Mouse (Mus musculus) testis, postnatal 14 days (tissue): ENCODE results near the gene Adgrb2.

Experiments
- DNase-seq: peaks from one replicate; pipeline ENCODE4 v3.0.0; 2021; ENCODE audit warnings: low spot score

Gene Adgrb2

DNA sequence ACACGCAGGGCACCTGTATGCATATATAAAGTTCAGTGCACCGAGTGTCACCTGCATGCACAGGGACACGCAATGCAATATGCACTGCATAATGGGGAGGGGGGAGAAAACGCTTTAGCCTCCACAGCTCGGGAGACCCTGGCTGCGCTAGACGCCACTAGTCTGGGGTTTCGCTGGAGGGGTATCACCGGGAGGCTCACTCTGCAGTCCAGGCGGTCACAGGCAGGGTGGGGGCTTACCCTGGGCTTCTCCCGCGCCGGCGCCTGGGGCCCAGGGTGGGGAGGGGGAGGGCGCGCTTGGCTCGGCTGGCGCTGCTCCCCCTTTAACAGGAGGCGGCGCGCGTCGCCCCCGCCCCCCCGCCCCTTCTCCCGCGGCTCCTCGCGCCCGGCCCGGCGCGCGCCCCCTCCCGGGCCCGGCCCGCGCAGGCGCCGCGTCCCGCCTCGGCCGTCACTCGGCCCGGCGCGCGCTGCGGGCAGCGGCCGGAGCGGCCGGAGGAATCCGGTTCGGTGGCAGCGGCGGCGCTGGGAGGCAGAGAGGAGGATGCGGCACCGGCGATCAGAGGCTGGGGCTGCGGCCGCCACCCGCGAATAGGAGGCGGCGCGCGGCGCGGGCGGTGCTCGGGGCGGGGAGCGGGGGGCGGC is at the start of gene Adgrb2:
Adgrb2 (plus strand) TSS at position 450 of the 641 bp plus-strand sequence.
- DNase-seq = no peak

- peak; percentile 33 for DNase-seq
Observed at GRCm38 (mm10) chr4:129951359-129951821, 33.3 kb upstream of the Adgrb2 start.

- no peak for DNase-seq
Observed at GRCm38 (mm10) chr4:129952241-129952810, 32.3 kb upstream of the Adgrb2 start.

DNA sequence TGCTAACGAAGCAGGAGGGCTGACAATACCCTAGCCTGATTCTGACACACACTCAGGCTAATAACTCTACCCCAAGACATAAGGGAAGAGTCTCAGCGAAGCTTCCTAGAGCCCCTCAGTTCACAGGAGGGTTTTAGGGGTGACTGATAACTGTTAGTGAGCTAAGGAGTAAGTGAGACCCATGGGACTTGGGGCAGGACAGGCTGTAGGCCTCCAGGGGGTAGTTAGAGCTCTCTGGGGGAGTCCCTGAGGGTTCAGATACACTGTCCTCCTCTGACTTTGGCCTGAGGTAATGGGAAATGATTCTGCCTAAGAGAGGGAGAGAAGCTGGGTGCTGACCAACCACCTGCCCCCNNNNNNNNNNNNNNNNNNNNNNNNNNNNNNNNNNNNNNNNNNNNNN is 30.1 kb upstream of the Adgrb2 start:
- no peak for DNase-seq

GRCm38 (mm10) chr4:129960180-129960944 is 24.3 kb upstream of the Adgrb2 start:
- DNase-seq = peak; percentile 84

DNA sequence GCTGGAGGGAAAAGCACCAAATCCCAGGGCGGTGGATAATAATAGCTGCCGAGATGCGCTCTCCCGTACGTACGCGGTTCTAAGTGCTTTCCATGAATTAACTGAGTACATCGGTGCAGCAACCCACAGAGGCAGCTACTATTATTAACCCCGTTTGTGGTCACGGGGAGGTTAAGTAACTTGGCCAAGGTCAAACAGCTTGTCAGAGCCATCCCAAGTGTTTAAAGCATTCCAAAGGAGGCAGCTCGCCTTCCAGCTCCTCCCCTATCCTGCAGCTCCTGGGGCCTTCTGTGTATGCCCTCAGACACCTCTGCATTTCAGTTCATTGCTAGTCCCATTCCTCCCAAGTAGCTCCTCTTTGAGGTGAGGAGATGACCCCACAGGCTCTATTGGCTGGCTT is 19.4 kb upstream of the Adgrb2 start:
- DNase-seq = no peak

DNA sequence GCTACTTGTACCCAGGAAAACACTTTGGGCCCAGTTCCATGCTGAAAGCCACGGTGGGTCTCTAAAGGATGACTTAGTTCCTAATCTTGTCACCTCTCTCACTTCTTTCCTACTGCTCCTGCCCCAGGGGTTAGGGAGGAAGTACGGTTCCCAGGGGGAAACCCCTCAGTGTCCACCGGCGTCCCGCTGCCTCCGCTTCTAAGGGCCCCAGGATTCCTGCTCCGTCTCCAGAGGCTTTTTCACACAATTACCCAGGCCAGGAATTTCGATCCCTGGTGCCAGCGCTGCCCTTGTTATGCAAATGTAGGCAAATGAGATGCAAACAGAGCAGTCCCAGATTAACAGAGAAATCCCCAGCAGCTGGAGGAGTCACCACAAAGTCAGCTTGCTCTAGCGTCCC is 18.5 kb upstream of the Adgrb2 start:
- DNase-seq = no peak

- DNase-seq = no peak
Observed at GRCm38 (mm10) chr4:129967024-129968014, 17.4 kb upstream of the Adgrb2 start.

- no peak for DNase-seq
Observed at GRCm38 (mm10) chr4:129970168-129970567, 14.5 kb upstream of the Adgrb2 start.

GRCm38 (mm10) chr4:129970861-129971260 is 13.8 kb upstream of the Adgrb2 start:
- no peak for DNase-seq

- no peak for DNase-seq
Observed at GRCm38 (mm10) chr4:129971989-129972388, 12.7 kb upstream of the Adgrb2 start.

GRCm38 (mm10) chr4:129974285-129974684 is 10.4 kb upstream of the Adgrb2 start:
- DNase-seq = no peak

GRCm38 (mm10) chr4:129977256-129977655 is 7.4 kb upstream of the Adgrb2 start:
- no peak for DNase-seq

GRCm38 (mm10) chr4:129978227-129978626 is 6.4 kb upstream of the Adgrb2 start:
- DNase-seq = no peak

GRCm38 (mm10) chr4:129978930-129979329 is 5.7 kb upstream of the Adgrb2 start:
- no peak for DNase-seq

- DNase-seq = no peak
Observed at GRCm38 (mm10) chr4:129981657-129982056, 3.0 kb upstream of the Adgrb2 start.

GRCm38 (mm10) chr4:129983046-129983445 is 1.6 kb upstream of the Adgrb2 start:
- no peak for DNase-seq

DNA sequence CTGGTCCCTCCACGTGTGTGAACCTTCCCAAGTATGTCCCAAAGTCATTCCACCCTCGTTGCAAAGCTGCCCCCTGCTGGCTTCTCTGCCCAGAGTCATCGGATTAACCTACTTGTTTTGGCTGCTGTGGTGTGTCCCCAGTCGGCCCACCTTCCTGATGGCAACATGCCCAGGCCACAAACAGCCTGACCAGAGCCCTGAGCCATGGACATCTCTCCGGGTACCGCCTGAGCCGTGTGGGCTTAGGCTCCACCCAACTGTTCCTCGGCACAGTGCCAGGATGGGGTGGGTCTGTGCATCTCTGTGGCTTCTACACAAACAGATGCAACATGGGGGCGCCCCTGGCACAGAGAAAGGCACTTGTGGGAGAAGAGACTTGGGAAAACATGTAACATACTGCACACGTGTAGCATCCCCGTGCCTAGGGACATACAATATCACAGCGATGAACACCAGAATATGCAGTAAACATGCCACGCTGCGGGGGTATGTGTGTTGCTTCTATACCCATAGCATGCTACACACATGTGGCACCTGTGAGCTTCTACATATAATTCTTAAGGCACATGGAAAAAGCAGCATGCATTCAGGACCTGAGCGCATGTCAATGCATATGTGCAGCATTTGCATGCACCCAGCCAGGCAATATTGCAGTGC is 778 bp upstream of the Adgrb2 start:
- peak; percentile 53 for DNase-seq

DNA sequence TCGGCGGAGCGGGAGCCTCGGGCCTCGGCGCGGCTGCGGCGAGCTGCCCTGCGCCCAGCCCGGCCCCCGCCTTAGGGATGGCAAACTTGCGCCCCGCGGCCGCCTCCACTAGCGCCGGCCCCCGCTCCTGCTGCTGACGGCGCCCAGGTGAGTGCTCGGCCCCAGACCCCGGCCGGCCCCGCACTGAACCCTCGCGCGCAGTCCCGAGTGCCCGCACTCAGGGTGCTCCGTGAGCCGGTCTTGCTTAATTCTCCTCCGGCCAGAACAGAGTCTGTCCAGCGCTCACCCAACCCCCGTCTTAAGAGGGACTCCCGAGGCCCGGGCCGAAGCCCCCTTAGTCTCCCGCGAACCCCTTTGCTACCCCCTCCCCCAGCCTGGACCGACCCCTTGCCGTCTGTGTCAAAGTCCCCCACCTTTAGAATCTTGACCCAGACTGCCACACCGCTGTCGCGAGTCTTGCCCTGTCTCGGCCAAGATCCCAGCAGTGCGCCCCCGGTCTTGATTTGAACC is 546 bp downstream of the Adgrb2 start:
- no peak for DNase-seq

DNA sequence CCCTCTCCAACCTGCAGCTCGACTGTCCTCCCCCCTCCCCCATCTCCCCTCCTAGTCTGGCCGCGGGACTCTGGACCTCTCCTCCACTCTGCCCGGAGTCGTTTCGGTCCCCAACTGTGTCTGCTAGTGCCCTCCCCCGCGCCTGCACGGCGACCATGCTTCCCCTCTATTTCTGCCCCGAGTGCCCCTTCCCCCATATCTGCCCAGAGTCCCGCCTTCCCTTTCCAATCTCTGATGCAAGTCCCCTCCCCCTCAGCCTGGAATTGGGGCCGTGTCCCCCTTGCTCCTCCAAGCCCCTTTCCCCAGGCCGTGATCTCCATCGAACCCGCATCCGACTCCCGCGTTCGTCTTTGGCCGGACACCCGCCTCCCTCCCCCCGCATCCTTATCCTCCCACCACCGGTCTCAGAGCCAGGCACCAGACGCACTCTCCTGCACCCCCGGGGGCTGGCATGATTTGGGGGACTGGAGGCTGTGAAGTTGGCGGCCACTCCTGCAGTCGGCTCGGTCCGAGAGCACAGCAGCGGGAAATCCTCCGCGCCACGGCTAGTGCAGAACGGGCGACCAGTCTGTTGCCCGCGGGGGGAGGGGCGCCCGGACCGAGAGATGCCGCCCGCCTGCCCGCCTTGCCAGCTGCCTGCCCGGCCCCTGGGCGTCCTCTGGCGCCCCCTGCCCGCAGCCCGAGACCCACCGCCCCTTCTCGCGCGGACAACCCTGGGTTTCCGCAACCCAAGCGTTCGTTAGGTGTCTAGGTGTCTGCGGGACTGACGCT is 1.2 kb downstream of the Adgrb2 start:
- peak; percentile 68 for DNase-seq
